In genomic region chr10:76721746-76722145, GRCm38 (mm10) we compare ENCODE assay signal across 19 mouse cellular contexts. TPM values are rescaled to one million over a fixed set of nuclear protein-coding genes. Genes with fewer than 3 reads are reported as not detected.
"Had no signal": no experiment of that assay in that cellular context is flagged by ENCODE, and none has a peak within 500 bp of the region (broad histone marks: within the 10 kb centered on the region; RNA-seq: fewer than 3 reads in every experiment).

No protein-coding gene starts in this region.

- H3K36me3 ChIP-seq: midbrain, embryonic 10.5 days; midbrain, embryonic 12.5 days; neural tube, embryonic 13.5 days; neural tube, embryonic 15.5 days had no signal

- ATAC-seq: midbrain, embryonic 16.5 days had no signal

- H3K4me1 ChIP-seq: midbrain, embryonic 12.5 days; neural tube, embryonic 13.5 days; neural tube, embryonic 15.5 days had no signal

- H3K9me3 ChIP-seq: midbrain, embryonic 10.5 days; midbrain, embryonic 12.5 days; neural tube, embryonic 13.5 days; neural tube, embryonic 15.5 days had no signal

- DNase-seq: lung, adult 18-20 months; lung, embryonic 14.5 days; lung, postnatal 10 days; midbrain, embryonic 14.5 days; retina, postnatal 1 day; right cerebral cortex, adult 18-20 months; right cerebral cortex, postnatal 25 days; right cerebral cortex, postnatal 4 days; spleen, adult 18-20 months; thymus, adult 18-20 months; thymus, postnatal 14 days; thymus, postnatal 36 days had no signal

- H3K27ac ChIP-seq: midbrain, embryonic 10.5 days; midbrain, embryonic 12.5 days; neural tube, embryonic 13.5 days; neural tube, embryonic 15.5 days had no signal

- H3K4me3 ChIP-seq: midbrain, embryonic 10.5 days; midbrain, embryonic 12.5 days; myocyte; neural tube, embryonic 13.5 days; neural tube, embryonic 15.5 days had no signal

- H3K9ac ChIP-seq: lung, embryonic 14.5 days; midbrain, embryonic 12.5 days; neural tube, embryonic 13.5 days; neural tube, embryonic 15.5 days had no signal

- H3K27me3 ChIP-seq: midbrain, embryonic 12.5 days; neural tube, embryonic 13.5 days; neural tube, embryonic 15.5 days had no signal

- H3K4me2 ChIP-seq: lung, embryonic 14.5 days; midbrain, embryonic 12.5 days; neural tube, embryonic 13.5 days; neural tube, embryonic 15.5 days had no signal

RNA-seq across cellular contexts. Expression of gene Col6a1, which starts 4.2 kb away (rescaled TPM):
- total RNA-seq: megakaryocyte-erythroid progenitor cell, adult 5-6 weeks had no signal
